Mouse (Mus musculus) liver, embryonic 16.5 days (tissue): ENCODE measurements around the gene Tfip11. TPM values are rescaled to one million over a fixed set of nuclear protein-coding genes. Genes with fewer than 3 reads are reported as not detected.

ENCODE experiments used
- ATAC-seq: fragments of 200-750 bp; cut with Nextera tagmentation; 2 replicates; pipeline ENCODE4 v1.8.0; 2017; ENCODE audit warnings: low read depth, mild to moderate bottlenecking, moderate number of reproducible peaks, moderate library complexity
- H3K27ac ChIP-seq: fragments of 300-500 bp; sonication (generic); 2 replicates; pipeline ENCODE4 v1.5.1; 2014; ENCODE audit warnings: mild to moderate bottlenecking, low read length
- H3K27me3 ChIP-seq: fragments of 300-500 bp; sonication (generic); 2 replicates; pipeline ENCODE4 v1.6.1; 2014; ENCODE audit warnings: low read depth, low read length, mixed read lengths; ENCODE audit not compliant: control insufficient read depth, insufficient read depth
- H3K36me3 ChIP-seq: fragments of 300-500 bp; sonication (generic); 2 replicates; pipeline ENCODE4 v1.6.1; 2014; ENCODE audit warnings: mild to moderate bottlenecking; ENCODE audit not compliant: control insufficient read depth, insufficient read depth
- H3K4me1 ChIP-seq: fragments of 300-500 bp; sonication (generic); 2 replicates; pipeline ENCODE4 v1.6.1; 2014; ENCODE audit warnings: low read depth, low read length, mixed read lengths; ENCODE audit not compliant: control insufficient read depth
- H3K4me2 ChIP-seq: fragments of 300-500 bp; sonication (generic); 2 replicates; pipeline ENCODE4 v1.6.1; 2014; ENCODE audit warnings: low read depth, low read length, mixed read lengths
- H3K4me3 ChIP-seq: fragments of 300-500 bp; sonication (generic); 2 replicates; pipeline ENCODE4 v1.5.1; 2014; ENCODE audit warnings: low read depth, mild to moderate bottlenecking, low read length
- H3K9ac ChIP-seq: fragments of 300-500 bp; sonication (generic); 2 replicates; pipeline ENCODE4 v1.6.1; 2014; ENCODE audit warnings: low read depth, low read length
- H3K9me3 ChIP-seq: fragments of 300-500 bp; sonication (generic); replicated peaks from 2 replicates; pipeline ENCODE4 v1.6.1; 2016; ENCODE audit warnings: low read length; ENCODE audit not compliant: control insufficient read depth
- WGBS: fragments of 180-500 bp; shearing (Covaris S2); extraction: QIAGEN DNeasy Blood & Tissue Kit; methylation state at CpG from one replicate; pipeline ENCODE4 v1.1.7; 2014; ENCODE audit not compliant: insufficient replicate concordance; 5-methylcytosine and 5-hydroxymethylcytosine counted together
- polyA plus RNA-seq: library from polyadenylated mRNA; unstranded; fragments of >200 nt; fragmentation: Nextera tagmentation; extraction: Ambion mirVana; gene quantifications from 2 replicates; pipeline ENCODE4 v1.2.1, GENCODE M21; 2015

The Tfip11 gene
- polyA plus RNA-seq, 1 experiment from 2014 or later, result 11.8 TPM

DNA sequence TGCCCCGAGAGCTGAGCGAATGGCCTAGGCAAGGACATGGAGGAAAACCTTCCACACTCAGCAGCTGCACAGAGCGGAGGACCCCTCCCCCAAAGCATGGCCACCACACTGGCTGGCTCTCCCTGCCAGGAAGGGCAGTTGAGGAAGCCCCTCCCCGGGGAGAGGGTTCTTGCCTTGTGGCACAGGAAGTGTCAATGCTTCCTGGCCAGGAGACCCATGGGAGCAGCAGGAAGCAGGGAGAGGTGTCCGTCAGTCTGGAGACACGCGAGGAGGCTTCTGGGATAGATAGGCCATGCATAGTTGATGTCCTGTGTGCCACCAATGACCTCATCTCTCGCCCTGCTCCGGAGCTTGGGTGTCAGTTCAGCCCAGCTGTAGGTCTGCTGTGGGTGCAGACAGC lies 30.2 kb downstream of the Tfip11 start:
- Histone ChIP-seq H3K27me3 (no peaks in the 10 kb centered on the region), H3K27ac (no peak overlapping the region)

DNA sequence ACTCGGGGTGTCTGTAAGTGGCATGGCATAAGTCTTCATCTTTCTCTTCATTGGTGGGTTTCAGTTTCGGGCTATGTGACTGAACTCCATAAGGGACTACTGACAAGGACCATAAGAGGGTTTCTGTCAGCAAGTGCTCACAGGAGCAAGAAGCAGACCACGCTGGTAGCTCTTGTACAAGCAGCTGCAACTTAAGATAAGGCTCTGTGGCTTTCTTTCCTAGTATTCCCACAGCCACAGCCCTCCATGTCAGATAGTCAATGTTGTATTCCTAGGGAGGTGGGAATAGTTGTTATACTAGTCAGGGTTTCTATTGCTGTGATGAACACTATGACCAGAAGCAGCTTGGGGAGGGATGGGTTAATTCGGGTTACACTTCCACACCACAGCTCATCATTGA lies 33.4 kb downstream of the Tfip11 start:
- H3K4me3 ChIP-seq, result no peak overlapping the region
- peaks cover 20% of the 10 kb centered on the region for H3K4me1 ChIP-seq
- H3K27me3 ChIP-seq, result no peaks in the 10 kb centered on the region
- peaks cover 4% of the 10 kb centered on the region for H3K36me3 ChIP-seq
- peak; percentile 75 for ATAC-seq
- H3K4me2 ChIP-seq, result peak overlapping the region; percentile 15; the same call in 1 of the 2 replicates
- peak overlapping the region; percentile 18 for H3K27ac ChIP-seq
- H3K9ac ChIP-seq, result no peak overlapping the region
- H3K9me3 ChIP-seq, result no peaks in the 10 kb centered on the region
- WGBS, result 27% methylated on average over 4 of the region's 4 CpGs

More for the DNA sequence above, 30.2 kb downstream of the Tfip11 start:
- 75% methylated on average over 9 of the region's 9 CpGs for WGBS
- H3K9ac ChIP-seq, result no peak overlapping the region
- peaks cover 20% of the 10 kb centered on the region for H3K4me1 ChIP-seq
- no peak for ATAC-seq
- H3K4me2 ChIP-seq, result no peak overlapping the region
- no peaks in the 10 kb centered on the region; the same call in none of the 2 replicates for H3K36me3 ChIP-seq
- no peaks in the 10 kb centered on the region for H3K9me3 ChIP-seq
- no peak overlapping the region for H3K4me3 ChIP-seq

DNA sequence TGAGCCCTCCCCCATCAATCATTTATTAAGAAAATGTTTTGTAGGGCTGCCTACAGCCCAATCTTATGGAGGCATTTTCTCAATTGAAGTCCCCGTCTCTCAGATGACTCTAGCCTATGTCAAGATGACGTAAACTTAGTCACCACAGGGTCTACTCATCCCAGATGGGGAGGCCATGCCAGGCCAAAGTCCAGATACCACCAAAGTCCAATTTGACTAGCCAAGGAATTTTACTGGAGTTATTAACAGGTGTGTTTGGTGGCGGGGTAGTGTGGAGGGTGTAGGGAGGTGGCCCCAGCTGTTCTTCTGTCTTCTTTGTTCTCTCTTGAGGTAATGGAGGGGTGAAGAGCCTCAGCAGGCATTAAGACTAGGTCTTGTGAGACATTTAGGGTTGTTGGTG lies 33.9 kb downstream of the Tfip11 start:
- Histone ChIP-seq H3K9me3 (no peaks in the 10 kb centered on the region), H3K27ac (no peak overlapping the region), H3K4me3 (no peak overlapping the region), H3K36me3 (peaks cover 4% of the 10 kb centered on the region), H3K9ac (no peak overlapping the region), H3K27me3 (no peaks in the 10 kb centered on the region), H3K4me1 (peaks cover 20% of the 10 kb centered on the region), H3K4me2 (peak overlapping the region; percentile 15; the same call in 1 of the 2 replicates)
- no peak for ATAC-seq
- WGBS, result 78% methylated on average over 3 of the region's 3 CpGs

DNA sequence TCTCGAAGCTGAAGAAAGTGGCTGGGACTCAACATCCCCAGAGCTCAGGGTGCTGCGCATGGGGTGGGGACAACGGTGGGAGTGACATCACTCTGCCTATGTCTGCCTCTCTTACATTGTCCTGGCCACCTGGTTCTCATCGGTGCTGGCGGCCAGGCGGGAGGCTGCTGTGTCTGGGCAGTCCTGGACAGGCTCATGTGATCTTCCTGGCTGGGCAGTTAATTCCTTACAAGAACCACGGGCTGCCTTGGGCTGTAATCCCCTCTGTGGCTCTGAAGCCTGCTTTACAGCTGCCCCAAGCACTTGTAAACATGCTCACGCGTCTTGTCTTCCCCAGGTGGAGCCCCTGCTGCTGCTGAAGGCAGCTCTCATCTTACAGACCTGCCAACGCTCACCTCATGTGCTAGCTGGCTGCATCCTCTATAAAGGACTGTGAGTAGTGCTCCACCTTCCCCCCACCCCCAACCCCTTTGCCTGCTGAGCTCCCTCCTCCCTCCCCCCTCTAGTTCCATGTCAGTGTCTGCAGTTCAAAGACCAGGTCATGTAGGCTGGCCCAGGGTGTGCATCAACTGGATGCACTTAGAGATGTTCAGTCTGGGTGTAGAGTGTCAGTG lies 38.1 kb downstream of the Tfip11 start:
- Histone ChIP-seq H3K9me3 (no peaks in the 10 kb centered on the region), H3K4me3 (no peak overlapping the region), H3K9ac (no peak overlapping the region), H3K36me3 (peaks cover 7% of the 10 kb centered on the region), H3K27me3 (no peaks in the 10 kb centered on the region), H3K27ac (no peak overlapping the region), H3K4me2 (no peak overlapping the region), H3K4me1 (peaks cover 12% of the 10 kb centered on the region)
- WGBS, result 80% methylated on average over 10 of the region's 10 CpGs
- no peak for ATAC-seq

DNA sequence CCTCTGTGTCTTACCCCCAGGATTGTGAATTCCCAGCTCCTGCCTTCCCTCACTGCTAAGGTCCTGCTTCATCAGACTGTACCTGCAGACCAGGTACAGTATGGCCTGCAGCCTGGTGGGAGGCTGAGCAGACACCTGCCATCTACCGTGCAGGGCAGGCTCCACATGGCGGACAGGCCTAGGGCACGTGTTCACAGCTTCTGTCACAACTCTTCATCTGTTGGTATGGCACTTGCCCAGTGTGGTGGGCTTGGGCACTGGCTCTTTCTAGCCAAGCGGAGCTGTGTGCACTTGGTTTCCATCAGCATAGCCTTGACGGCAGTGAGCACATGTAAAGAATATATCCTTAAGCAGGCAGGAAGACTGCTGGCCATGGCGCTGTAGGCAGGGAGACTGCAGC lies 40.7 kb downstream of the Tfip11 start:
- Histone ChIP-seq H3K4me2 (no peak overlapping the region), H3K4me1 (no peaks in the 10 kb centered on the region), H3K4me3 (no peak overlapping the region), H3K27ac (no peak overlapping the region), H3K36me3 (peaks cover 6% of the 10 kb centered on the region), H3K9ac (no peak overlapping the region), H3K9me3 (no peaks in the 10 kb centered on the region), H3K27me3 (no peaks in the 10 kb centered on the region)
- no peak for ATAC-seq
- 83% methylated on average over 6 of the region's 6 CpGs for WGBS

DNA sequence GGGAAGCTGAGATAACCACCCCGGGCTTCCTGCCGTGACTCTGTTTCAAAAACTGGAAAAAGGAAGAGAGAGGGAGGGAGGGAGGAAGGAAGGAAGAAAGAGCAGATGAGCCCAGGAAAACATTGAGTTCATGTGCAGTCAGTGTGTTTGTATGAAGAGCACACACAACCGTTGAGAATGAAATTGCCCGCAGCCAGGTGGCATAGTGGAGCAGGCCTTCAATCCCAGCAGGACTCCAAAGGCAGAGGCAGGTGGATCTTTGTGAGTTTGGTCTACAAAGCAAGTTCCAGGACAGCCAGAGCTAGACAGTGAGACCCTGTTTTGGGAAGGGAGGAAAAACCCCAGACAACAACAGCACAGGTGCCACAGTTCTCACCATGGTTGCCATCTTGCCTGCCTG lies 41.2 kb downstream of the Tfip11 start:
- Histone ChIP-seq H3K27me3 (no peaks in the 10 kb centered on the region), H3K36me3 (peaks cover 3% of the 10 kb centered on the region; the same call in 1 of the 2 replicates), H3K9ac (no peak overlapping the region), H3K4me1 (no peaks in the 10 kb centered on the region), H3K27ac (no peak overlapping the region), H3K9me3 (no peaks in the 10 kb centered on the region), H3K4me2 (no peak overlapping the region), H3K4me3 (no peak overlapping the region)
- 76% methylated on average over 4 of the region's 4 CpGs for WGBS
- no peak for ATAC-seq

DNA sequence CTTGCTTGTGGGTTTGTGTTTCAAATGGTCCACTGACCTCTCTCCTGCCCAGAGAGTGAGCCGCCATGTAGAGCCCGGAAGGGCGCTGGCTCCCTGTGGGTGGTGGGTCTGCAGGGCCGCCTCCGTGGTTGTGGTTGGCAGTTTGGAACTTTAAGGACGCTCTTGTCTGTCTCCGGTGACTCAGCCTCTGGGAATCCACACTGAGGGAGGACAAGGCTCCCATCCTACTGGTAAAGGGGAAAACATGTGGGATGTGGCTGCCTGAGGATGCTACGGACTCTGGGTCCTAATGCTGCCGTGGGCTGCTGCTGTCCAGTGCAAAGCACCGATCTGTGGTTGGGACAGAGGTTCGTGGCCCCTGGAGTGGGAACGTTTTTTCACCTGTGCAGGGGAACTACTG lies 41.8 kb downstream of the Tfip11 start:
- Histone ChIP-seq H3K4me3 (no peak overlapping the region), H3K9me3 (no peaks in the 10 kb centered on the region), H3K27ac (no peak overlapping the region), H3K9ac (no peak overlapping the region), H3K4me2 (no peak overlapping the region), H3K4me1 (no peaks in the 10 kb centered on the region), H3K36me3 (peaks cover 3% of the 10 kb centered on the region; the same call in 1 of the 2 replicates), H3K27me3 (no peaks in the 10 kb centered on the region)
- no peak for ATAC-seq
- 72% methylated on average over 12 of the region's 12 CpGs for whole genome bisulfite sequencing

DNA sequence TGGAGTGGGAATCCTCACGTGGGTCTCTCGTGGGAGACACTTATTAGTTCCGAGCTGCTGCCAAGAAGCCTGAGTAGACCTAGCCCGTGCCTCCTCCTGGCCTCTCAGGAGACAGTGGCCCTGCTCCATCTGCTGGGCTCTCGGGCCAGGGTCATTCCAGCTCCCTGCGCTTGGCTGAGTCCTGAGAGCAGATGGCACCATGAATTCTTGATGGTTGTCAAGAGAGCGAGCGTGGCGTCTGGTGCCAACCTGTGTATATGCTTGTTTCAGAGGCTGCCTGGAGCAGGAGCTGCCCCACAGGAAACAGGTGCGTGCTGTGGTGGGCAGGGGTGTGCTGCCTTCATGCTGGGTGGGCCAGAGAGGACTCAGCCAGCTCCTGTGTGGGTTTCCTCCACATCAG lies 42.5 kb downstream of the Tfip11 start:
- no peak overlapping the region for H3K9ac ChIP-seq
- 76% methylated on average over 10 of the region's 10 CpGs for WGBS
- no peaks in the 10 kb centered on the region for H3K27me3 ChIP-seq
- peaks cover 3% of the 10 kb centered on the region; the same call in 1 of the 2 replicates for H3K36me3 ChIP-seq
- H3K4me1 ChIP-seq, result no peaks in the 10 kb centered on the region
- H3K4me2 ChIP-seq, result no peak overlapping the region
- ATAC-seq, result no peak
- H3K27ac ChIP-seq, result no peak overlapping the region
- H3K9me3 ChIP-seq, result no peaks in the 10 kb centered on the region
- H3K4me3 ChIP-seq, result no peak overlapping the region

DNA sequence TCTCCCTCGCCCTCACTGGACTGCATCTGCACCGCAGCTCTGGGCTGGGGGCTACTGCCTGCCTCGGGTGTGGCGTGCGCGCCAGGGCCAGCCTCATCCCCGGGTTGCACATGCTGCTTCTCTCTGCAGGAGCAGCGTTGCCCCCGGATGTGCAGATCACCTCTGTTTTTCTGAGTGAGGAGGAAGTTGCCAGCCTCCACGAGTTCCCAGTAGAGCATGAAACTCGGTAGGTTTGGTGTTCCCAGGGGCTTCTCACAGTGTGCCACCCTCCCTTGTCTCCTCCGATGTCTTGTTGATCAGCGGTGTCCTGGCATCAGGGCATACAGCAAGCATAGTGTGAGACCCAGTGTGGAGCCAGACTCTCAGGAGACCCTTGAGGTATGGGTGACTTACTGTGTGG lies 43.2 kb downstream of the Tfip11 start:
- Histone ChIP-seq H3K27me3 (no peaks in the 10 kb centered on the region), H3K36me3 (peaks cover 3% of the 10 kb centered on the region; the same call in 1 of the 2 replicates), H3K9me3 (no peaks in the 10 kb centered on the region), H3K4me2 (no peak overlapping the region), H3K4me1 (no peaks in the 10 kb centered on the region), H3K4me3 (no peak overlapping the region), H3K27ac (no peak overlapping the region), H3K9ac (no peak overlapping the region)
- ATAC-seq, result no peak
- WGBS, result 82% methylated on average over 13 of the region's 13 CpGs
